Mouse (Mus musculus): ENCODE data around the gene Ccz1.

Ccz1 gene

GRCm38 (mm10) chr5:144014551-144015311 is at the start of gene Ccz1:
Gene Ccz1 (minus strand): TSS chr5:144014877.
- DNase-seq (ENCODE audit: low read depth, low spot score): peak; percentile 95

DNA sequence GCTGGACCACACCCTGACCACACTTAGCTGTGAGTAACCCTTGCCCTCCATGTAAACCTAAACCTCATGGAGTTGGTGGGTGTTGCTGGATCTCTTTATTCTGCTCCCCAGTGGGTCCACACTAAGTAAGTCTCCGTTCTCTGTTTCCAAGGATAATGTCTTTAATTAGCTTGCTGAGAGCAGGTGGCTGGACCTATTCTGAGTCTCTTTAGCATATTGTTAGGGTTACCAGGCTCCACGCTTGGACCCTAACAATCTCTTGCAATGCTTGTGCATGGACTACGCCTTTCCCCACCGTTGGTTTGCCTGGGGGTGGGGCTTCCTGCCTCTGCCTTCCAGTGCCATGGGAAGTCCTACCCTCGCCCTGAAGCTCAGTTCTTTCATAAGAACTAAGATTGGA is 49.4 kb upstream of the Ccz1 start:
- no peak for DNase-seq (ENCODE audit: low read depth, low spot score)

GRCm38 (mm10) chr5:144054340-144054739 is 39.7 kb upstream of the Ccz1 start:
- no peak for DNase-seq (ENCODE audit: low read depth, low spot score)

DNA sequence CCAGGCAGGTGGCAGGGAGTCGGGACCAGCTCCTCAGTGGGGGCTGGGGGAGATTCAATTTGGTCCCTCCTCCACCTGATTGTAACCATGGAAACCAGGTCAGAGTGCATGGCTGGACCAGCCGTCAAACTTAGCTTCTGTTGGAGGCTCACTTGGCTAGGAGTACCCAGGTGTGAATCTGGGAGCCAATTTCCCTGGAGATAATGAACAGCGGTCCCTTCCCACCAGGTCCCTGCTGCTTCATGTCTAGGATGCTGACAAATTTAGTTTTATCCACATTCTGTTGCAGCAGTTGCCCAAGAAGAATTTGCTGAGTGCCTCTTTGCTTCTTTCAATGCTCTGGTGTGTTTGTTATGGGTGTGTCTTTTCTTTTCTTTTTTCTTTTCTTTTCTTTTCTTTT is 38.8 kb upstream of the Ccz1 start:
- no peak for DNase-seq (ENCODE audit: low read depth, low spot score)

DNA sequence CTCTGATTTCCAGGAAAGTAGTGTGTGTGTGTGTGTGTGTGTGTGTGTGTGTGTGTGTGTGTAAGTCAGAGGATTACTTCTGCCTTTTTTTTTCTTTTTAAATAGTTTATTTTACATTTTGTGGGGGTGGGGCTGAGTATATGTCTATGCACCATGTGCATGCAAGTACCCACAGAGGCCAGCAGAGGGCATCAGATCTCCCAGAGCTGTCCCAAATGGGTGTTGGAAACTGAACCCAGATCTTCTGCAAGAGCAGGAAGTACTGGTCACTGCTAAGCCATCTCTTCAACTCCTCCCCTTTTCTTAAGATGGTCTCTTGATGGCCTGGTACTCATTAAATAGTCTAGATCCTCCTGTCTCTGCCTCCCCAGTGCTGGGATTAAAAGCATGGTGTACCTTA is 36.6 kb upstream of the Ccz1 start:
- DNase-seq (ENCODE audit: low read depth, low spot score): peak; percentile 46

- DNase-seq (ENCODE audit: low read depth, low spot score): no peak
Observed at GRCm38 (mm10) chr5:144049881-144050280, 35.2 kb upstream of the Ccz1 start.

GRCm38 (mm10) chr5:144047324-144047723 is 32.6 kb upstream of the Ccz1 start:
- DNase-seq (ENCODE audit: low read depth, low spot score): no peak

- DNase-seq (ENCODE audit: low read depth, low spot score): no peak
Observed at GRCm38 (mm10) chr5:144043166-144043565, 28.5 kb upstream of the Ccz1 start.

- DNase-seq (ENCODE audit: low read depth, low spot score): peak; percentile 88
Observed at GRCm38 (mm10) chr5:144040720-144041364, 26.2 kb upstream of the Ccz1 start.

DNA sequence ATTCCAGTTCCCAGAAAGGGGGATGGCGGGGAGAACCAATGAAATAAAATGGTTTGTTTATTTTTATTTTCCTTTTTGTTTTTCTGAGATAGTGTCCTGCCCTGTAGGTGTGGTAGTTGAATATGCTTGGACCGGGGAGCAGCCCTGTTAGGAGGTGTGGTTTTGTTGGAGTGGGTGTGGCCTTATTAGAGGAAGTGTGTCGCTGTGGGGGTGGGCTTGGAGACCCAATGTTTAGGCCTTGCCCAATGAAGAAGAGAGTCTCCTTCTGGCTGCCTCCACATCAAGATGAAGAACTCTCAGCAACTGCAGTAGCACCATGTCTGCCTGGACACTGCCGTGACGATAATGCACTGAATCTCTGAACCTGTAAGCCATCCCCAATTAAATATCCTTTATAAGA is 25.2 kb upstream of the Ccz1 start:
- DNase-seq (ENCODE audit: low read depth, low spot score): no peak

DNA sequence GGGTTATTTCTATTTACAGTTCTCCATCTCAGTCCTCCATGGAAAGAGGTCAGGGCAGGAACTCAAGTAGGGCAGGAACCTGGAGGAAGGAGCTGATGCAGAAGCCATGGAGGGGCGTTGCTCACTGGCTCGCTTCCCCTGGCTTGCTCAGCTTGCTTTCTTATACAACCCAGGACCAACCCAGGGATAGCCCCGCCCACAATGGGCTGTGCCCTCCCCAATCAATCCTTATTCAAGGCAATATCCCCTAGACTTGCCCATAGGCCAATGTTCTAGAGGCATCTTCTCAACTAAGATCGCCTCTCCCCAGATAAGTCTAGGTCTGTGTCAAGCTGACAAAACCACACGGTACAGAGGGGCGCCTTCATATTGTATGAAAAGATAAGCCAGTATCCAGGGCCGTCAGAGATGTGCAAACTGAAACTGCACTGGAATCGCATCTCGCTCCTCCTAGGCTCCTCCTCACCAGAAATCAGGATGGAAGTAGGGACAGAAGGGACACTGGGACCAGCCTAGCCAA is 24.5 kb upstream of the Ccz1 start:
- no peak for DNase-seq (ENCODE audit: low read depth, low spot score)

DNA sequence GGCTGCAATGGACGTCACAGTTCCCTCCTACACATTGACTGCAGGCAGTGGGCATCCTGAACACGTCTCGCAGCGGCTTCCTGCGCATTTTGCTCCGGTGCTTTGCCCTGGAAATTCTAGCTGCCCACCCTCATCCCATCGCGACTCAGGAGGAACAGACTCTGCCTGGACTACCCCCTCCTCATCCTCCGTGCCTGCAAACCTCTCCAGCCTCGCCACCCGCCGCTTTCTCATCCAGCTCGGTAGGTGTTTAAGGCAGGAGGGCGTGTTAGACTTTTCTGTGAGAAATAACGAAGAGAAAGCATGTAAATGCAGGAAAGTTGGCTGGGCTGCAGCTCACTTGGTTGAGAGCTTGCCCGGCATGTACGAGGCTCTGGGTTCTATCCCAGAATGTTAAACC is 22.3 kb upstream of the Ccz1 start:
- DNase-seq (ENCODE audit: low read depth, low spot score): no peak

DNA sequence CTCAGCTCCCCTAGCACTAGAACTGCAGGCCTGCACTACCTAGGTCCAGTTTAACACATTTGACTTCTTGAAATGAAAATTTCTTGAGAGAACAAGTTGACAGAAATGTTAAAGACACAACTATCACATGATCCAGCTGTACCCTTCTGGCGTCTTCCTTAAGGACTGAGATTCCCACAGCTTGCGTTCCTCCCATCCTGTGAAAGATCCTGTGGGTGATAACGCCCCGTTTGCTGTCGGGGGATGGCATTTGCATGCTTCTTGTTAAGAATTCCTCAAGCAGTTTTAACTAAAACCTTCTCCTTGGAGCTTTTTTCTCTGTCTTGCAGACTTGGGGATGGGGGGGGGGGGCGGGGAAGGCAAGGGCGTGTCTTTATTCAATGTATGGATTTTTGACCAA is 19.9 kb upstream of the Ccz1 start:
- no peak for DNase-seq (ENCODE audit: low read depth, low spot score)

DNA sequence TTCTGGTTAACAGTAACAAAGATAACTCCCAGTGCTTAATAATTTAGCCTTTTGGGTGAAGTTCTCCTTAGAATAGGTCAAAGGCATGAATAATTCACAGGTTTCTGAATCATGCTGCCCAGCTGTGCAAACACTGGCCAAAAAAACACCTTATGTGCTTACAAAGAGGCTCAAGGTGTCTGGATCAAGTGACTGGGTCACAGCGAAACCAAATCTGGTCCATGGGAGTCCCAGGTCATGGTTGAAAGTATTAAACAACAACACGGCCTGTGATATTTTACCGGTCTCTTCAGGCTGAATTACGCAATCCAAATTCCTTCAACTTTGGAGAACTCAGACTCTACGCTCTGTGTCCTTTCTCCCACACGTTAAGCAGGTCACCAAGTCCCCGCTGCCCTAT is 17.8 kb upstream of the Ccz1 start:
- DNase-seq (ENCODE audit: low read depth, low spot score): no peak

DNA sequence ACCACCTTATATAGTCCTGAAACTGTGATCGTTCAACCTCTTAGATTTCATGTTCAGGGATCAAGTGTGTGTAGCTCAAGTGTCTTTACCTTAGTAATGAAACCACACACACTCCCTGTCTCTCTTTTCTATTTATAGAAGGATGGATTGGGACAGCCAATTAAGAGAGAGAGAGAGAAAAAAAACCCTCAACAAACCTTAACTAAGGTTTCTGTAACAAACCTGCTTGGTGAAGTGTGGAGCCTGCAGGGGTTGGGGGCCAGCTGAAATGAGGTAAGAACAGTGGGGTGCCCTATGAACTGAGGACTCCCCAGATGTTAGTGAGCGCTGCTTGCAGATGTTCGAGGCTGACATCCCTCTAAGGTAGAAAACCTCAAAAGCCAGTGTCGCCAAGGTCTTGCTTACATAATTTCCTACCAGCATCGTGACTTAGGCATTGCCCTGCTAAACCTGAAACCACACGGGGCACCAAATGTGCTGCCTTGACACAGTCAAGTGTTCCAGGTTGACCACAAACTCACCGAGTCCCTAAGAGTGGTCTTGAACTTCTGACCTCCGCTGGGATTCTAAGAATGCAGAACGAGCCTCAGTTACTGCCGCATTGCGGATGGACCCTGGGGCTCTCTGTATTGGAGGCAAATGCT is 12.1 kb upstream of the Ccz1 start, which contains the start of gene Ocm:
Ocm (minus strand) TSS at position 51 of the 644 bp plus-strand sequence.
- no peak for DNase-seq (ENCODE audit: low read depth, low spot score)

DNA sequence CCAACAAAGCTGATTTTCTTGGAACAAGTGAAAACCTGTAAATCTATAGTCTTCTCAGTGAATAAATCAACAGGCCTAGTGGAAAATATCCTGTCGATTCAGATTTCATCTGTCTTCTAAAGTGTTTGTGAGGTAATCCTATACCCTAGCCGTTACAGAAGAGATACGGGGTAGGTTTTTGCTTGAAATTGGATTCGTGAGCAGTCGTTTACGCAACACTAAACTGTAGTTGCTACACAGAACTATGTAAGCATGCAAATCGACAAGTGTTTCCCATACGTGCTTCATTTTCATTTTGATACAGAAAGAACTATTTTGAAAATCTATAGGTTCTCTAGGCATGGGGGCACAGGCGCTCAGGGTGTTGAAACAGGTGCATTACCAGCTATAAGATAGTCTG is 1.2 kb upstream of the Ccz1 start:
- no peak for DNase-seq (ENCODE audit: low read depth, low spot score)

- no peak for DNase-seq (ENCODE audit: low read depth, low spot score)
Observed at GRCm38 (mm10) chr5:144015312-144015650, 604 bp upstream of the Ccz1 start.

GRCm38 (mm10) chr5:144013366-144014134 is 1.1 kb downstream of the Ccz1 start:
- peak; percentile 19 for DNase-seq (ENCODE audit: low read depth, low spot score)

- DNase-seq (ENCODE audit: low read depth, low spot score): no peak
Observed at GRCm38 (mm10) chr5:144002461-144003192, 12.1 kb downstream of the Ccz1 start.

DNA sequence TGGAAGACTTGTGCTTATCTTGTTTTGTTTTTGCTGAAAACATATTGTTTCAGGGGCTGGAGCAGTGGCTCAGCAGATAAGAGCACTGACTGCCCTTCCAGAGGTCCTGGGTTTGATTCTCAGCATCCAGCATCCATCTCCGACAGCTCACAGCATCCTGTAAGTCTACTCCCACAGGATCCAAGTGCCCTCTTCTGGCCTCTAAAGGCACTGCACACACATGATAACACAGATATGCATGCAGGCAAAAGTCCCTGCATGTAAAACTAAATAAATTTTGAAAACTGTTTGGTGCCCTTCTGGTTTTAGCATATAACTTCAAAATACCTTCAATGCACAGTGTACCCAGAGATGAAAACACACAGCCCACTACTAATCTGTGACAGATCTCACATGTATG is 15.3 kb downstream of the Ccz1 start:
- DNase-seq (ENCODE audit: low read depth, low spot score): peak; percentile 32

Measured in 3T3-L1 (cell line).